Mouse (Mus musculus) left cerebral cortex, adult 9 months (tissue): Measurements from ENCODE around the gene Tmem56.

Experiments used
- DNase-seq, 2 experiments: peaks; one replicate each; pipeline ENCODE4 v3.0.0; 2022; ENCODE audit warnings: low spot score in 2 of 2

The Tmem56 gene

GRCm38 (mm10) chr3:121169092-121169942 is 113.6 kb downstream of the Tmem56 start:
- no peak for DNase-seq

- DNase-seq: no peak
Measured at GRCm38 (mm10) chr3:121168581-121168980, 114.3 kb downstream of the Tmem56 start.

GRCm38 (mm10) chr3:121163271-121163819 is 119.6 kb downstream of the Tmem56 start:
- peak in 1 of 2 experiments; percentile 50 for DNase-seq

- DNase-seq: no peak
Measured at GRCm38 (mm10) chr3:121161661-121162060, 121.2 kb downstream of the Tmem56 start.

- DNase-seq: no peak
Measured at GRCm38 (mm10) chr3:121160424-121160823, 122.5 kb downstream of the Tmem56 start.

- no peak for DNase-seq
Measured at GRCm38 (mm10) chr3:121159566-121159965, 123.3 kb downstream of the Tmem56 start.

- DNase-seq: no peak
Measured at GRCm38 (mm10) chr3:121158901-121159351, 124.0 kb downstream of the Tmem56 start.

- DNase-seq: no peak
Measured at GRCm38 (mm10) chr3:121157546-121158330, 125.2 kb downstream of the Tmem56 start.

- DNase-seq: no peak
Measured at GRCm38 (mm10) chr3:121156451-121157186, 126.3 kb downstream of the Tmem56 start.

- no peak for DNase-seq
Measured at GRCm38 (mm10) chr3:121156043-121156442, 126.9 kb downstream of the Tmem56 start.
